Mouse (Mus musculus) kidney, postnatal 0 days (tissue): Measurements from ENCODE around the gene Slc2a9. TPM values are rescaled to one million over a fixed set of nuclear protein-coding genes. Genes with fewer than 3 reads are reported as not detected.

ENCODE experiments used
- ATAC-seq: fragments of 200-750 bp; cut with Nextera tagmentation; replicated peaks from 2 replicates; pipeline ENCODE4 v1.8.0; 2017; ENCODE audit warnings: low read depth, moderate number of reproducible peaks, moderate TSS enrichment, moderate library complexity; ENCODE audit not compliant: low FRiP score
- DNase-seq: peaks from one replicate; pipeline ENCODE4 v3.0.0-alpha.2; 2016; ENCODE audit warnings: low spot score
- H3K27ac ChIP-seq: fragments of 300-500 bp; sonication (generic); 2 replicates; pipeline ENCODE4 v1.5.1; 2014; ENCODE audit warnings: mild to moderate bottlenecking
- H3K27me3 ChIP-seq: fragments of 300-500 bp; sonication (generic); 2 replicates; pipeline ENCODE4 v1.6.1; 2014; ENCODE audit warnings: low read length, mixed read lengths; ENCODE audit not compliant: insufficient read depth
- H3K36me3 ChIP-seq: fragments of 300-500 bp; sonication (generic); 2 replicates; pipeline ENCODE4 v1.6.1; 2014; ENCODE audit warnings: low read length, mixed read lengths; ENCODE audit not compliant: insufficient read depth
- H3K4me1 ChIP-seq: fragments of 300-500 bp; sonication (generic); replicated peaks from 2 replicates; pipeline ENCODE4 v1.6.1; 2014; ENCODE audit warnings: antibody characterized with exemption, low read length, mixed read lengths; ENCODE audit not compliant: insufficient read depth
- H3K4me2 ChIP-seq: fragments of 300-500 bp; sonication (generic); 2 replicates; pipeline ENCODE4 v1.6.1; 2014; ENCODE audit warnings: mild to moderate bottlenecking, low read length, moderate library complexity, mixed read lengths
- H3K4me3 ChIP-seq: fragments of 300-500 bp; sonication (generic); replicated peaks from 2 replicates; pipeline ENCODE4 v1.5.1; 2014; ENCODE audit warnings: low read depth, low read length
- H3K9ac ChIP-seq: fragments of 300-500 bp; sonication (generic); 2 replicates; pipeline ENCODE4 v1.6.1; 2014; ENCODE audit warnings: low read depth, low read length
- H3K9me3 ChIP-seq: fragments of 300-500 bp; sonication (generic); replicated peaks from 2 replicates; pipeline ENCODE4 v1.6.1; 2016; ENCODE audit warnings: low read length, inconsistent platforms, mixed read lengths
- CTCF ChIP-seq: IDR thresholded peaks from 2 replicates; pipeline ENCODE4 v1.5.1; 2016; ENCODE audit warnings: antibody characterized with exemption, low read depth, mild to moderate bottlenecking, moderate library complexity
- WGBS: fragments of 180-500 bp; shearing (Covaris S2); extraction: QIAGEN DNeasy Blood & Tissue Kit; methylation state at CpG from one replicate; pipeline ENCODE4 v1.1.7; 2014; 5-methylcytosine and 5-hydroxymethylcytosine counted together
- polyA plus RNA-seq: library from polyadenylated mRNA; unstranded; fragments of >200 nt; fragmentation: Nextera tagmentation; extraction: Ambion mirVana; gene quantifications from 2 replicates; pipeline ENCODE4 v1.2.1, GENCODE M21; 2015

The Slc2a9 gene
- polyA plus RNA-seq, 1 experiment from 2014 or later = 3.5 TPM

GRCm38 (mm10) chr5:38504747-38505434, 1.9 kb upstream of the Slc2a9 start:
- H3K27me3 ChIP-seq = no peaks in the 10 kb centered on the region
- H3K4me1 ChIP-seq = no peaks in the 10 kb centered on the region
- DNase-seq (no peak), ATAC-seq (no peak)
- H3K4me3 ChIP-seq = no peak overlapping the region
- H3K36me3 ChIP-seq = no peaks in the 10 kb centered on the region
- TF ChIP-seq CTCF = no peak
- H3K4me2 ChIP-seq = no peak overlapping the region
- H3K27ac ChIP-seq = no peak overlapping the region
- no peaks in the 10 kb centered on the region for H3K9me3 ChIP-seq
- 57% methylated on average over 6 of the region's 6 CpGs for WGBS
- H3K9ac ChIP-seq = no peak overlapping the region

GRCm38 (mm10) chr5:38504116-38504515, 1.2 kb upstream of the Slc2a9 start:
- no peaks in the 10 kb centered on the region for H3K36me3 ChIP-seq
- H3K4me3 ChIP-seq = no peak overlapping the region
- TF ChIP-seq CTCF = no peak
- no peaks in the 10 kb centered on the region for H3K9me3 ChIP-seq
- no peak for ATAC-seq
- no peak overlapping the region for H3K9ac ChIP-seq
- H3K27me3 ChIP-seq = no peaks in the 10 kb centered on the region
- 73% methylated on average over 1 of the region's 1 CpGs for WGBS
- no peak overlapping the region for H3K4me2 ChIP-seq
- no peak for DNase-seq
- H3K27ac ChIP-seq = no peak overlapping the region
- no peaks in the 10 kb centered on the region for H3K4me1 ChIP-seq

- Histone ChIP-seq H3K9ac (no peak overlapping the region), H3K27me3 (no peaks in the 10 kb centered on the region), H3K4me2 (no peak overlapping the region), H3K27ac (no peak overlapping the region), H3K4me1 (no peaks in the 10 kb centered on the region), H3K36me3 (no peaks in the 10 kb centered on the region), H3K9me3 (no peaks in the 10 kb centered on the region), H3K4me3 (no peak overlapping the region)
- 87% methylated on average over 8 of the region's 8 CpGs for WGBS
- no peak for DNase-seq
- ATAC-seq = no peak
- no peak for TF ChIP-seq CTCF
These were observed 2.9 kb downstream of the Slc2a9 start for GRCm38 (mm10) chr5:38500043-38500442.

- DNase-seq (no peak), ATAC-seq (peak; percentile 69)
- no peak overlapping the region for H3K9ac ChIP-seq
- H3K4me3 ChIP-seq = no peak overlapping the region
- 70% methylated on average over 7 of the region's 7 CpGs for WGBS
- TF ChIP-seq CTCF = no peak
- no peaks in the 10 kb centered on the region for H3K36me3 ChIP-seq
- no peak overlapping the region for H3K4me2 ChIP-seq
- no peaks in the 10 kb centered on the region for H3K27me3 ChIP-seq
- no peaks in the 10 kb centered on the region for H3K9me3 ChIP-seq
- 0 out of 2 replicates have a peak overlapping the region, but pooled peaks have one; percentile 1 for H3K27ac ChIP-seq
- H3K4me1 ChIP-seq = no peaks in the 10 kb centered on the region
These were observed 3.6 kb downstream of the Slc2a9 start for GRCm38 (mm10) chr5:38499316-38499811.

GRCm38 (mm10) chr5:38498479-38498878, 4.5 kb downstream of the Slc2a9 start:
- Histone ChIP-seq H3K36me3 (no peaks in the 10 kb centered on the region), H3K4me1 (no peaks in the 10 kb centered on the region), H3K4me2 (no peak overlapping the region), H3K4me3 (no peak overlapping the region), H3K9ac (no peak overlapping the region), H3K27ac (no peak overlapping the region), H3K27me3 (no peaks in the 10 kb centered on the region), H3K9me3 (no peaks in the 10 kb centered on the region)
- WGBS = 47% methylated on average over 5 of the region's 5 CpGs
- ATAC-seq (no peak), DNase-seq (no peak)
- no peak for TF ChIP-seq CTCF

GRCm38 (mm10) chr5:38496491-38497057, 6.4 kb downstream of the Slc2a9 start:
- H3K27ac ChIP-seq = no peak overlapping the region
- no peak for TF ChIP-seq CTCF
- H3K27me3 ChIP-seq = no peaks in the 10 kb centered on the region
- H3K4me2 ChIP-seq = no peak overlapping the region
- H3K4me1 ChIP-seq = no peaks in the 10 kb centered on the region
- no peak for ATAC-seq
- DNase-seq = no peak
- no peaks in the 10 kb centered on the region for H3K36me3 ChIP-seq
- H3K9me3 ChIP-seq = no peaks in the 10 kb centered on the region
- H3K9ac ChIP-seq = no peak overlapping the region
- H3K4me3 ChIP-seq = no peak overlapping the region
- WGBS = 53% methylated on average over 8 of the region's 8 CpGs

GRCm38 (mm10) chr5:38493890-38494289, 9.1 kb downstream of the Slc2a9 start:
- no peaks in the 10 kb centered on the region for H3K4me1 ChIP-seq
- TF ChIP-seq CTCF = no peak
- H3K27ac ChIP-seq = no peak overlapping the region
- no peaks in the 10 kb centered on the region for H3K9me3 ChIP-seq
- 85% methylated on average over 6 of the region's 6 CpGs for WGBS
- H3K27me3 ChIP-seq = no peaks in the 10 kb centered on the region
- no peak overlapping the region for H3K9ac ChIP-seq
- H3K4me3 ChIP-seq = no peak overlapping the region
- no peak for DNase-seq
- H3K36me3 ChIP-seq = no peaks in the 10 kb centered on the region
- no peak overlapping the region for H3K4me2 ChIP-seq
- no peak for ATAC-seq
